Mouse (Mus musculus) stomach, embryonic 15.5 days (tissue): ENCODE results near the gene Gng2. TPM values are rescaled to one million over a fixed set of nuclear protein-coding genes. Genes with fewer than 3 reads are reported as not detected.

Experiments
- ATAC-seq: fragments of 200-750 bp; cut with Nextera tagmentation; 2 replicates; pipeline ENCODE4 v1.8.0; 2017; ENCODE audit warnings: low read depth, moderate number of reproducible peaks, moderate TSS enrichment; ENCODE audit not compliant: insufficient read depth, low FRiP score
- H3K27ac ChIP-seq: fragments of 300-500 bp; sonication (generic); 2 replicates; pipeline ENCODE4 v1.5.1; 2015; ENCODE audit warnings: mild to moderate bottlenecking, inconsistent platforms
- H3K27me3 ChIP-seq: fragments of 300-500 bp; sonication (generic); replicated peaks from 2 replicates; pipeline ENCODE4 v1.6.1; 2015; ENCODE audit warnings: inconsistent platforms
- H3K36me3 ChIP-seq: fragments of 300-500 bp; sonication (generic); 2 replicates; pipeline ENCODE4 v1.6.1; 2015; ENCODE audit warnings: inconsistent platforms
- H3K4me1 ChIP-seq: fragments of 300-500 bp; sonication (generic); 2 replicates; pipeline ENCODE4 v1.6.1; 2015; ENCODE audit warnings: inconsistent platforms
- H3K4me2 ChIP-seq: fragments of 300-500 bp; sonication (generic); 2 replicates; pipeline ENCODE4 v1.6.1; 2015; ENCODE audit warnings: mild to moderate bottlenecking, inconsistent platforms
- H3K4me3 ChIP-seq: fragments of 300-500 bp; sonication (generic); replicated peaks from 2 replicates; pipeline ENCODE4 v1.5.1; 2015; ENCODE audit warnings: inconsistent platforms
- H3K9ac ChIP-seq: fragments of 300-500 bp; sonication (generic); 2 replicates; pipeline ENCODE4 v1.6.1; 2015; ENCODE audit warnings: inconsistent platforms
- H3K9me3 ChIP-seq: fragments of 300-500 bp; sonication (generic); 2 replicates; pipeline ENCODE4 v1.6.1; 2016; ENCODE audit warnings: inconsistent platforms
- WGBS: fragments of 180-500 bp; shearing (Covaris S2); methylation state at CpG from one replicate; pipeline ENCODE4 v1.1.7; 2015; 5-methylcytosine and 5-hydroxymethylcytosine counted together
- polyA plus RNA-seq: library from polyadenylated mRNA; unstranded; fragments of >200 nt; fragmentation: Nextera tagmentation; extraction: Ambion mirVana; gene quantifications from 2 replicates; pipeline ENCODE4 v1.2.1, GENCODE M21; 2015

Gene Gng2
- polyA plus RNA-seq, 1 experiment from 2014 or later: 45.5 TPM

DNA sequence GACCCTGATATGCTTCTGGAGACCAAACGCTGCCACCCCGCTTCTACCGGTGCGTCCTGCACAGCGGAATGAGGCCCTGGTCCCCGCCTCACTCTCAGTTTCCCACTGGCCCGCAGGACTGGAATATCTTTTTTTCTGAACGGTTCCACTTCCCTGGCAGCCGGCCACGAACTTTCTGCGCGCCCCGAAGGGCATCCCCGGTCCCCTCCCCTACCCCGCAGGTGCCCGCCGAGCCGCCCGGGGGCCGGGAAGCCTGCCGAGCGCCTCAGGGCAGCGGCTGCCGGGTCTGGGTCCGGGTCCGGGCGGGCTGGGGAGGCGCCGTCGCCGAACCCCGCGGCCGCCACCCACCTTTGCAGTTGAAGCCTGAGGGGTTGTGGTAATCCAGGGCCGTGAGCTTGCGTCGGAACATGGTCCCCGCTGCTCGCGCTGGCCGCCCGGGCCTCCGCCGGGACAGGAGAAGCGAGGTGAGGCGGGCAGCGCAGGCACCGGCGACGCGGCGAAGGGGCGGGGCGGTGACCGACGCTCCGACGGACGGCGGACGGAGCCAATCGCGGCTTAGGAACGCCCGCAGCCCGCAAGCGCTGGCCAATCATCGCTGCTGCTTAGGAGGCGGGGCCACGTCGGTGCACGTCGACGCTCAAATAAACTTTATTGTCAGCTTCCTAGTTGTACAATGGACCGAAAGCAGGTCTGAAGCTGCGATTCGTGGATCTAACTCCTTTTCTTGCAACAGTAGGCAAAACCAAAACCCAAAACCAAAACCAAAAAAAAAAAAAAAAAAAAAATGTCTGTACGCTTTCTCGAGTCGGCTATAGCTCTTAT, 153.9 kb downstream of the Gng2 start, which contains the start of gene Rtraf:
Gene Rtraf, minus strand, starts transcription at position 504 of the 822 bp plus-strand sequence.
- Histone ChIP-seq H3K27me3 (no peaks in the 10 kb centered on the region), H3K4me1 (peaks cover 3% of the 10 kb centered on the region; the same call in 1 of the 2 replicates), H3K9ac (peak within 1 kb of the TSS; percentile 92), H3K4me2 (peak within 1 kb of the TSS; percentile 76), H3K27ac (peak within 1 kb of the TSS; percentile 80), H3K36me3 (peaks cover 11% of the 10 kb centered on the region), H3K4me3 (peak within 1 kb of the TSS; percentile 86), H3K9me3 (no peaks in the 10 kb centered on the region)
- WGBS: under 1% methylated on average over 73 of the region's 80 CpGs
- peak; percentile 99 for ATAC-seq

Other genes starting within 250 kb of the Gng2 start
- gene Nid2, start 226.4 kb downstream of the Gng2 start, polyA plus RNA-seq: 73.8 and 75.1 TPM in 2 replicates
- gene Rtraf, start 153.8 kb downstream of the Gng2 start, polyA plus RNA-seq: 186 and 198 TPM in 2 replicates
- gene Saysd1, start 160.9 kb upstream of the Gng2 start, polyA plus RNA-seq: 11.8 and 13.1 TPM in 2 replicates
- 7.6 and 7.9 TPM in 2 replicates for gene Kcnk5, start 204.2 kb upstream of the Gng2 start, polyA plus RNA-seq